Mouse (Mus musculus) neural tube, embryonic 10.5 days (tissue): ENCODE measurements at regions not wholly inside any gene's neighbourhood (a gene's known extent, or its start where the extent isn't known, plus 50 kb on each side); places are given as distances from the start of the nearest gene placed in this dataset.

Experiments
- DNase-seq: peaks from one replicate; pipeline ENCODE4 v3.0.0-alpha.2; 2017; ENCODE audit warnings: low spot score; ENCODE audit errors: extremely low spot score

- no peak for DNase-seq
Observed at GRCm38 (mm10) chr8:36361818-36362217, 596.2 kb downstream of the Gm19410 start.

- no peak for DNase-seq
Observed at GRCm38 (mm10) chr8:36363291-36363690, 597.7 kb downstream of the Gm19410 start.

- DNase-seq: no peak
Observed at GRCm38 (mm10) chr8:36364567-36365231, 599.1 kb downstream of the Gm19410 start.

- DNase-seq: no peak
Observed at GRCm38 (mm10) chr8:36365945-36366344, 600.4 kb downstream of the Gm19410 start.

- no peak for DNase-seq
Observed at GRCm38 (mm10) chr8:36376579-36377350, 611.2 kb downstream of the Gm19410 start.

- DNase-seq: no peak
Observed at GRCm38 (mm10) chr8:36394487-36394886, 598.9 kb upstream of the AI429214 start.

GRCm38 (mm10) chr8:36396493-36396892, 596.9 kb upstream of the AI429214 start:
- no peak for DNase-seq

- DNase-seq: no peak
Observed at GRCm38 (mm10) chr8:36406706-36407105, 586.7 kb upstream of the AI429214 start.
